Mouse (Mus musculus): ENCODE measurements around the gene Abi3.
A peak's percentile ranks its signal among the peaks of the same experiment; 100 is the strongest.

Gene Abi3

GRCm38 (mm10) chr11:95825625-95826024 is 16.7 kb downstream of the Abi3 start:
- DNase-seq (ENCODE audit: low spot score in 2 of 2): no peak

- DNase-seq (ENCODE audit: low spot score in 2 of 2): no peak
Observed at GRCm38 (mm10) chr11:95824877-95825243, 17.4 kb downstream of the Abi3 start.

- DNase-seq (ENCODE audit: low spot score in 2 of 2): peak; percentile 79 to 81
Observed at GRCm38 (mm10) chr11:95824071-95824876, 18.0 kb downstream of the Abi3 start, which contains the start of gene Phospho1. TSS of gene Phospho1 (plus strand) at chr11:95824499.

- DNase-seq (ENCODE audit: low spot score in 2 of 2): no peak
Observed at GRCm38 (mm10) chr11:95822437-95822836, 19.8 kb downstream of the Abi3 start.

GRCm38 (mm10) chr11:95821511-95821910 is 20.8 kb downstream of the Abi3 start:
- DNase-seq (ENCODE audit: low spot score in 2 of 2): no peak

GRCm38 (mm10) chr11:95819138-95819537 is 23.1 kb downstream of the Abi3 start:
- no peak for DNase-seq (ENCODE audit: low spot score in 2 of 2)

- no peak for DNase-seq (ENCODE audit: low spot score in 2 of 2)
Observed at GRCm38 (mm10) chr11:95815412-95815811, 26.9 kb downstream of the Abi3 start.

- DNase-seq (ENCODE audit: low spot score in 2 of 2): no peak
Observed at GRCm38 (mm10) chr11:95814857-95815256, 27.4 kb downstream of the Abi3 start.

GRCm38 (mm10) chr11:95814101-95814500 is 28.2 kb downstream of the Abi3 start:
- DNase-seq (ENCODE audit: low spot score in 2 of 2): no peak

- DNase-seq (ENCODE audit: low spot score in 2 of 2): no peak
Observed at GRCm38 (mm10) chr11:95812224-95812623, 30.1 kb downstream of the Abi3 start.

- DNase-seq (ENCODE audit: low spot score in 2 of 2): no peak
Observed at GRCm38 (mm10) chr11:95811741-95812140, 30.5 kb downstream of the Abi3 start.

GRCm38 (mm10) chr11:95810828-95811227 is 31.4 kb downstream of the Abi3 start:
- DNase-seq (ENCODE audit: low spot score in 2 of 2): no peak

GRCm38 (mm10) chr11:95809603-95810002 is 32.7 kb downstream of the Abi3 start:
- no peak for DNase-seq (ENCODE audit: low spot score in 2 of 2)

GRCm38 (mm10) chr11:95808448-95809011 is 33.7 kb downstream of the Abi3 start:
- DNase-seq (ENCODE audit: low spot score in 2 of 2): no peak

- DNase-seq (ENCODE audit: low spot score in 2 of 2): no peak
Observed at GRCm38 (mm10) chr11:95807884-95808283, 34.4 kb downstream of the Abi3 start.

- DNase-seq (ENCODE audit: low spot score in 2 of 2): no peak
Observed at GRCm38 (mm10) chr11:95805527-95805926, 36.7 kb downstream of the Abi3 start.

GRCm38 (mm10) chr11:95805010-95805409 is 37.3 kb downstream of the Abi3 start:
- DNase-seq (ENCODE audit: low spot score in 2 of 2): no peak

GRCm38 (mm10) chr11:95795582-95795981 is 46.7 kb downstream of the Abi3 start:
- no peak for DNase-seq (ENCODE audit: low spot score in 2 of 2)

GRCm38 (mm10) chr11:95794201-95794600 is 48.1 kb downstream of the Abi3 start:
- no peak for DNase-seq (ENCODE audit: low spot score in 2 of 2)

GRCm38 (mm10) chr11:95792950-95793509 is 49.2 kb downstream of the Abi3 start:
- no peak for DNase-seq (ENCODE audit: low spot score in 2 of 2)

GRCm38 (mm10) chr11:95791787-95792186 is 50.5 kb downstream of the Abi3 start:
- no peak for DNase-seq (ENCODE audit: low spot score in 2 of 2)

GRCm38 (mm10) chr11:95789451-95789891 is 52.8 kb downstream of the Abi3 start:
- DNase-seq (ENCODE audit: low spot score in 2 of 2): no peak

- no peak for DNase-seq (ENCODE audit: low spot score in 2 of 2)
Observed at GRCm38 (mm10) chr11:95786511-95786910, 55.8 kb downstream of the Abi3 start.
